Mouse (Mus musculus): ENCODE data around the gene Perp.

The Perp gene

DNA sequence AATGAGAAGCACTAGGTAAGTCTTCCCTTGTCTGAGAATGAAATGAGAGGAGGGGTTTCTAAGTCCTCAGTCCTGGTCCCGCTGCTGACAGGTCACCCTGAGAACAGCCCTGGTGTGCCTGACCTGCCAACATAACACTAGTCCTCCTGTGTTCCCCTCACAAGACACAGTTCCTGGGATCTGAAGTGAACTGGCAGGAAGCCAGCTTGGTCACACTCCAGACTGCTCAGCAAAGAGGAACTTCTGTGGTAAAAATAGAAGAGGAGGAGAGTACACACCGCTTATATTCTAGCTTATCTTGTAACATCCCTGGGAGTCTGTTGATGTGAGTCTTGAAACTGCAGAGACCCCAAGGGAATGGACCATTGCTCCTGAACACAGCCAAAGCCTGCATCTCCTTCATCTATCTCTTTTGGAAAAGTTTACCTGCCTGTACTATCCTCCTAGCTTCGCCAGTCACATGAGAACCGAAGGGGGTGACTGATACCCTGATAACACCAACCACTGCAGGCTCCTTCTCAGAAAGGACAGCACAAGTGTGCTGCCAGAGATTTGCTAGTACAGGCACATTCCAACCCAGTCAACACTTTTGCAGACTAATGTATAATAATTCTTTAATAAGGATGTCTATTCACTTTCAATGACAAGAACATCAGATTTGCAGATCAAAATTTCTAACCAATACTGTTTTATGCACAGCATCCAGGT lies 42.3 kb downstream of the Perp start:
- Histone ChIP-seq H3K27me3 (ENCODE audit: control insufficient read depth, insufficient read depth, low read length, poor library complexity, severe bottlenecking) (no peaks in the 10 kb centered on the region), H3K36me3 (ENCODE audit: control insufficient read depth, insufficient read depth, low read length, poor library complexity, severe bottlenecking) (no peaks in the 10 kb centered on the region)
- DNase-seq (ENCODE audit: low read depth, low spot score): peak; percentile 8

- no peak for DNase-seq (ENCODE audit: low read depth, low spot score)
- H3K36me3 ChIP-seq (ENCODE audit: control insufficient read depth, insufficient read depth, low read length, poor library complexity, severe bottlenecking): no peaks in the 10 kb centered on the region
These were observed 43.9 kb downstream of the Perp start for GRCm38 (mm10) chr10:18888751-18889150.

GRCm38 (mm10) chr10:18889255-18889654 lies 44.4 kb downstream of the Perp start:
- no peaks in the 10 kb centered on the region for H3K36me3 ChIP-seq (ENCODE audit: control insufficient read depth, insufficient read depth, low read length, poor library complexity, severe bottlenecking)
- H3K27me3 ChIP-seq (ENCODE audit: control insufficient read depth, insufficient read depth, low read length, poor library complexity, severe bottlenecking): no peaks in the 10 kb centered on the region
- no peak for DNase-seq (ENCODE audit: low read depth, low spot score)

More at GRCm38 (mm10) chr10:18888751-18889150, 43.9 kb downstream of the Perp start:
- no peaks in the 10 kb centered on the region for H3K27me3 ChIP-seq (ENCODE audit: control insufficient read depth, insufficient read depth, low read length, poor library complexity, severe bottlenecking)

- H3K36me3 ChIP-seq (ENCODE audit: control insufficient read depth, insufficient read depth, low read length, poor library complexity, severe bottlenecking): no peaks in the 10 kb centered on the region
- no peaks in the 10 kb centered on the region for H3K27me3 ChIP-seq (ENCODE audit: control insufficient read depth, insufficient read depth, low read length, poor library complexity, severe bottlenecking)
- no peak for DNase-seq (ENCODE audit: low read depth, low spot score)
These were observed 46.3 kb downstream of the Perp start for GRCm38 (mm10) chr10:18891110-18891509.

GRCm38 (mm10) chr10:18892102-18892501 lies 47.3 kb downstream of the Perp start:
- Histone ChIP-seq H3K36me3 (ENCODE audit: control insufficient read depth, insufficient read depth, low read length, poor library complexity, severe bottlenecking) (no peaks in the 10 kb centered on the region), H3K27me3 (ENCODE audit: control insufficient read depth, insufficient read depth, low read length, poor library complexity, severe bottlenecking) (no peaks in the 10 kb centered on the region)
- no peak for DNase-seq (ENCODE audit: low read depth, low spot score)

GRCm38 (mm10) chr10:18894259-18895166 lies 49.7 kb downstream of the Perp start:
- peak; percentile 44 for DNase-seq (ENCODE audit: low read depth, low spot score)
- Histone ChIP-seq H3K36me3 (ENCODE audit: control insufficient read depth, insufficient read depth, low read length, poor library complexity, severe bottlenecking) (no peaks in the 10 kb centered on the region), H3K27me3 (ENCODE audit: control insufficient read depth, insufficient read depth, low read length, poor library complexity, severe bottlenecking) (no peaks in the 10 kb centered on the region)

DNA sequence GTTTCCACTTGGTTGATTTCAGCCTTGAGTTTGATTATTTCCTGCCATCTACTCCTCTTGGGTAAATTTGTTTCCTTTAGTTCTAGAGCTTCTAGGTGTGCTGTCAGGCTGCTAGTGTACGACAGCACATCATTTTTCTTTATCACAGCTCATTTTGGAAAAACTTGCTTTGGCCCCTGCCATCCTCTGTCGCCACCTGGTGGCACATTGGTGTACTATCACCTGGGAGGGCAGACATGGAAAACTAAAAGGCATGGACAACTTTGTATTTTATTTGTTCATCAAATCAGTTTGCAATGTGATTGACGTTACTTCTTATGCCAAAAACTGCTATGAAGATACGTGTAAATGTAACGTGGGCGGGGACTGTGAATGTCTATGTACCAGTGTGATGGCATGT lies 59.3 kb downstream of the Perp start:
- Histone ChIP-seq H3K27me3 (ENCODE audit: control insufficient read depth, insufficient read depth, low read length, poor library complexity, severe bottlenecking) (no peaks in the 10 kb centered on the region), H3K36me3 (ENCODE audit: control insufficient read depth, insufficient read depth, low read length, poor library complexity, severe bottlenecking) (no peaks in the 10 kb centered on the region)
- peak; percentile 63 for DNase-seq (ENCODE audit: low read depth, low spot score)
